In genomic region chr7:45867871-45868270, GRCm38 (mm10) we compare ENCODE assay signal across 11 mouse cellular contexts. TPM values are rescaled to one million over a fixed set of nuclear protein-coding genes. Genes with fewer than 3 reads are reported as not detected.
DNase-seq lines count a peak whose midpoint lies in the region; ATAC-seq lines count a peak whose summit lies in the region.
"Had no signal": no experiment of that assay in that cellular context is flagged by ENCODE, and none has a peak within 500 bp of the region (broad histone marks: within the 10 kb centered on the region; RNA-seq: fewer than 3 reads in every experiment).

No protein-coding gene starts in this region.

- no peak for DNase-seq in forebrain, embryonic 10.5 days (ENCODE audit: extremely low spot score, low spot score)
- no peak for DNase-seq in forebrain, embryonic 11.5 days (ENCODE audit: low spot score)
- no peak for DNase-seq in hindbrain, embryonic 14.5 days (ENCODE audit: low spot score)
- peak; percentile 53 for DNase-seq in midbrain, embryonic 14.5 days
- no peak for DNase-seq in kidney, postnatal 4 days
- no peak for DNase-seq in layer of hippocampus, postnatal 25 days (ENCODE audit: extremely low spot score in 1 of 2, low spot score in 1 of 2)
- DNase-seq in heart, postnatal 36 days = no peak
- DNase-seq: adrenal gland, adult 2 months; layer of hippocampus, postnatal 36 days; liver, embryonic 13.5 days had no signal

- peak overlapping the region; percentile 11; the same call in 1 of the 2 replicates for H3K4me3 ChIP-seq in forebrain, embryonic 10.5 days
- no peak overlapping the region for H3K4me3 ChIP-seq in forebrain, embryonic 11.5 days (ENCODE audit: low read depth, low read length)
- H3K4me3 ChIP-seq in embryonic facial prominence, embryonic 12.5 days = no peak overlapping the region
- H3K4me3 ChIP-seq in hindbrain, embryonic 14.5 days (replicated peaks; ENCODE audit: low read length) = peak overlapping the region; percentile 4
- H3K4me3 ChIP-seq in midbrain, embryonic 14.5 days (replicated peaks; ENCODE audit: low read depth, low read length) = no peak overlapping the region
- H3K4me3 ChIP-seq: liver, embryonic 13.5 days had no signal

- H3K9ac ChIP-seq in forebrain, embryonic 11.5 days (ENCODE audit: low read length) = no peak overlapping the region
- no peak overlapping the region for H3K9ac ChIP-seq in embryonic facial prominence, embryonic 12.5 days
- peak overlapping the region; percentile 83; the same call in 1 of the 2 replicates for H3K9ac ChIP-seq in hindbrain, embryonic 14.5 days
- H3K9ac ChIP-seq in midbrain, embryonic 14.5 days (replicated peaks; ENCODE audit: low read length) = peak overlapping the region; percentile 74; the same call in 1 of the 2 replicates
- H3K9ac ChIP-seq: liver, embryonic 13.5 days had no signal

- no peak overlapping the region for H3K4me2 ChIP-seq in forebrain, embryonic 11.5 days (ENCODE audit: low read depth, low read length, severe bottlenecking)
- peak overlapping the region; percentile 83; the same call in 1 of the 2 replicates for H3K4me2 ChIP-seq in embryonic facial prominence, embryonic 12.5 days (replicated peaks)
- H3K4me2 ChIP-seq in hindbrain, embryonic 14.5 days (replicated peaks) = peak overlapping the region; percentile 78
- H3K4me2 ChIP-seq in midbrain, embryonic 14.5 days (ENCODE audit: low read length) = peak overlapping the region; percentile 75
- H3K4me2 ChIP-seq: liver, embryonic 13.5 days had no signal

- ATAC-seq in forebrain, embryonic 11.5 days (replicated peaks; ENCODE audit: low FRiP score) = no peak
- no peak for ATAC-seq in embryonic facial prominence, embryonic 12.5 days (ENCODE audit: insufficient number of reproducible peaks, insufficient read depth, low FRiP score, low TSS enrichment)
- no peak for ATAC-seq in hindbrain, embryonic 14.5 days (ENCODE audit: low FRiP score)
- no peak for ATAC-seq in midbrain, embryonic 14.5 days (ENCODE audit: low FRiP score, low TSS enrichment)

- H3K36me3 ChIP-seq in forebrain, embryonic 10.5 days (replicated peaks) = no peaks in the 10 kb centered on the region
- no peaks in the 10 kb centered on the region for H3K36me3 ChIP-seq in forebrain, embryonic 11.5 days (ENCODE audit: control insufficient read depth, insufficient read depth, low read length)
- H3K36me3 ChIP-seq in embryonic facial prominence, embryonic 12.5 days = no peaks in the 10 kb centered on the region
- no peaks in the 10 kb centered on the region for H3K36me3 ChIP-seq in hindbrain, embryonic 14.5 days (replicated peaks; ENCODE audit: control insufficient read depth, insufficient read depth)
- H3K36me3 ChIP-seq in midbrain, embryonic 14.5 days (ENCODE audit: control insufficient read depth, insufficient read depth, low read length) = no peaks in the 10 kb centered on the region
- H3K36me3 ChIP-seq: liver, embryonic 13.5 days had no signal

- peaks cover 85% of the 10 kb centered on the region for H3K27me3 ChIP-seq in forebrain, embryonic 10.5 days (ENCODE audit: poor library complexity, severe bottlenecking)
- H3K27me3 ChIP-seq in forebrain, embryonic 11.5 days (ENCODE audit: control insufficient read depth, insufficient read depth, low read length) = peaks cover 48% of the 10 kb centered on the region
- H3K27me3 ChIP-seq in embryonic facial prominence, embryonic 12.5 days = peaks cover 56% of the 10 kb centered on the region
- H3K27me3 ChIP-seq in hindbrain, embryonic 14.5 days (ENCODE audit: control insufficient read depth, insufficient read depth, low read length) = peaks cover 10% of the 10 kb centered on the region; the same call in 1 of the 2 replicates
- no peaks in the 10 kb centered on the region for H3K27me3 ChIP-seq in midbrain, embryonic 14.5 days (ENCODE audit: control insufficient read depth, insufficient read depth, low read length)

- H3K27ac ChIP-seq in forebrain, embryonic 10.5 days = no peak overlapping the region
- no peak overlapping the region for H3K27ac ChIP-seq in forebrain, embryonic 11.5 days (ENCODE audit: low read depth, low read length)
- H3K27ac ChIP-seq in embryonic facial prominence, embryonic 12.5 days = no peak overlapping the region
- no peak overlapping the region for H3K27ac ChIP-seq in hindbrain, embryonic 14.5 days
- H3K27ac ChIP-seq in midbrain, embryonic 14.5 days (replicated peaks; ENCODE audit: low read depth, low read length) = no peak overlapping the region
- H3K27ac ChIP-seq: liver, embryonic 13.5 days had no signal

- 10% methylated on average over 2 of the region's 2 CpGs for WGBS in forebrain, embryonic 10.5 days
- WGBS in forebrain, embryonic 11.5 days = 13% methylated on average over 2 of the region's 2 CpGs
- WGBS in embryonic facial prominence, embryonic 12.5 days = 17% methylated on average over 2 of the region's 2 CpGs
- WGBS in hindbrain, embryonic 14.5 days = 7% methylated on average over 2 of the region's 2 CpGs
- WGBS in midbrain, embryonic 14.5 days = 0% methylated on average over 2 of the region's 2 CpGs

- no peaks in the 10 kb centered on the region for H3K9me3 ChIP-seq in forebrain, embryonic 10.5 days
- no peaks in the 10 kb centered on the region for H3K9me3 ChIP-seq in forebrain, embryonic 11.5 days (ENCODE audit: control insufficient read depth, low read length)
- no peaks in the 10 kb centered on the region for H3K9me3 ChIP-seq in embryonic facial prominence, embryonic 12.5 days
- H3K9me3 ChIP-seq in hindbrain, embryonic 14.5 days (ENCODE audit: control insufficient read depth, low read length) = no peaks in the 10 kb centered on the region
- no peaks in the 10 kb centered on the region for H3K9me3 ChIP-seq in midbrain, embryonic 14.5 days (ENCODE audit: control insufficient read depth, low read length)
- H3K9me3 ChIP-seq: liver, embryonic 13.5 days had no signal

- intact Hi-C loops in heart, postnatal 36 days (cut with DNase I) = loop anchor here (10.0 kb wide), 1 partner anchor 1057 kb away; no protein-coding TSS in a partner anchor

- peaks cover 55% of the 10 kb centered on the region for H3K4me1 ChIP-seq in forebrain, embryonic 10.5 days
- H3K4me1 ChIP-seq in forebrain, embryonic 11.5 days (replicated peaks; ENCODE audit: control insufficient read depth, insufficient read depth, low read length) = peaks cover 17% of the 10 kb centered on the region
- peaks cover 37% of the 10 kb centered on the region for H3K4me1 ChIP-seq in embryonic facial prominence, embryonic 12.5 days
- peaks cover 34% of the 10 kb centered on the region; the same call in 1 of the 2 replicates for H3K4me1 ChIP-seq in hindbrain, embryonic 14.5 days (replicated peaks; ENCODE audit: control insufficient read depth, insufficient read depth, low read length)
- H3K4me1 ChIP-seq in midbrain, embryonic 14.5 days (ENCODE audit: control insufficient read depth, insufficient read depth, low read length) = peaks cover 39% of the 10 kb centered on the region

RNA-seq across cellular contexts. Expression of gene Kdelr1, which starts 4.7 kb away (rescaled TPM):
- polyA plus RNA-seq in forebrain, embryonic 10.5 days (2016; fragmentation: Nextera tagmentation; extraction: Ambion mirVana) = 34.1 and 37.0 TPM in 2 replicates
- 68.3 and 69.4 TPM in 2 replicates for polyA plus RNA-seq in forebrain, embryonic 11.5 days (2014; fragmentation: Nextera tagmentation; extraction: Ambion mirVana)
- 53.6 and 66.3 TPM in 2 replicates for polyA plus RNA-seq in embryonic facial prominence, embryonic 12.5 days (2016; fragmentation: Nextera tagmentation; extraction: Ambion mirVana)
- polyA plus RNA-seq in hindbrain, embryonic 14.5 days (2014; fragmentation: Nextera tagmentation; extraction: Ambion mirVana) = 90.3 and 96.6 TPM in 2 replicates
- polyA plus RNA-seq in midbrain, embryonic 14.5 days (2014; fragmentation: Nextera tagmentation; extraction: Ambion mirVana) = 99.1 and 126 TPM in 2 replicates
- total RNA-seq in layer of hippocampus, postnatal 25 days (2021) = 10 to 100 TPM; 74.9 to 75.2 TPM
- total RNA-seq in heart, postnatal 36 days (2021) = 100 to 1,000 TPM; 118 TPM

RNA-seq across cellular contexts. Expression of gene Grin2d, which starts 10.3 kb away (rescaled TPM):
- polyA plus RNA-seq in forebrain, embryonic 10.5 days (2016; fragmentation: Nextera tagmentation; extraction: Ambion mirVana) = 0.09 TPM in 2 replicates
- 0.16 and 0.31 TPM in 2 replicates for polyA plus RNA-seq in forebrain, embryonic 11.5 days (2014; fragmentation: Nextera tagmentation; extraction: Ambion mirVana)
- polyA plus RNA-seq in embryonic facial prominence, embryonic 12.5 days (2016; fragmentation: Nextera tagmentation; extraction: Ambion mirVana) = 0.56 and 0.64 TPM in 2 replicates
- 4.3 and 4.4 TPM in 2 replicates for polyA plus RNA-seq in hindbrain, embryonic 14.5 days (2014; fragmentation: Nextera tagmentation; extraction: Ambion mirVana)
- polyA plus RNA-seq in midbrain, embryonic 14.5 days (2014; fragmentation: Nextera tagmentation; extraction: Ambion mirVana) = 2.3 and 4.4 TPM in 2 replicates
- total RNA-seq in layer of hippocampus, postnatal 25 days (2021) = 10 to 100 TPM; 11.2 to 12.7 TPM
- total RNA-seq in heart, postnatal 36 days (2021) = under 1 TPM; 0.38 to 0.44 TPM

RNA-seq across cellular contexts. Expression of gene Syngr4, which starts 28.6 kb away (rescaled TPM):
- polyA plus RNA-seq in forebrain, embryonic 10.5 days (2016; fragmentation: Nextera tagmentation; extraction: Ambion mirVana) = 1.3 and 1.9 TPM in 2 replicates
- polyA plus RNA-seq in forebrain, embryonic 11.5 days (2014; fragmentation: Nextera tagmentation; extraction: Ambion mirVana) = 1.1 and 2.1 TPM in 2 replicates
- polyA plus RNA-seq in embryonic facial prominence, embryonic 12.5 days (2016; fragmentation: Nextera tagmentation; extraction: Ambion mirVana) = 0.33 and 0.82 TPM in 2 replicates
- 0.39 and 0.40 TPM in 2 replicates for polyA plus RNA-seq in hindbrain, embryonic 14.5 days (2014; fragmentation: Nextera tagmentation; extraction: Ambion mirVana)
- polyA plus RNA-seq in midbrain, embryonic 14.5 days (2014; fragmentation: Nextera tagmentation; extraction: Ambion mirVana) = not detected in 2 replicates
- not detected for total RNA-seq in layer of hippocampus, postnatal 25 days (2021)
- not detected for total RNA-seq in heart, postnatal 36 days (2021)
- total RNA-seq: adrenal gland, adult 2 months; layer of hippocampus, postnatal 36 days had no signal

RNA-seq across cellular contexts. Expression of gene Tmem143, which starts 28.9 kb away (rescaled TPM):
- polyA plus RNA-seq in forebrain, embryonic 10.5 days (2016; fragmentation: Nextera tagmentation; extraction: Ambion mirVana) = 4.2 and 4.8 TPM in 2 replicates
- 2.6 and 3.2 TPM in 2 replicates for polyA plus RNA-seq in forebrain, embryonic 11.5 days (2014; fragmentation: Nextera tagmentation; extraction: Ambion mirVana)
- polyA plus RNA-seq in embryonic facial prominence, embryonic 12.5 days (2016; fragmentation: Nextera tagmentation; extraction: Ambion mirVana) = 5.7 and 6.5 TPM in 2 replicates
- 4.3 and 5.6 TPM in 2 replicates for polyA plus RNA-seq in hindbrain, embryonic 14.5 days (2014; fragmentation: Nextera tagmentation; extraction: Ambion mirVana)
- polyA plus RNA-seq in midbrain, embryonic 14.5 days (2014; fragmentation: Nextera tagmentation; extraction: Ambion mirVana) = 5.1 and 7.5 TPM in 2 replicates
- 10 to 100 TPM; 22.5 to 24.6 TPM for total RNA-seq in layer of hippocampus, postnatal 25 days (2021)
- total RNA-seq in heart, postnatal 36 days (2021) = 100 to 1,000 TPM; 115 to 120 TPM

RNA-seq across cellular contexts. Expression of gene Grwd1, which starts 37.1 kb away (rescaled TPM):
- 132 and 137 TPM in 2 replicates for polyA plus RNA-seq in forebrain, embryonic 10.5 days (2016; fragmentation: Nextera tagmentation; extraction: Ambion mirVana)
- 84.8 and 88.2 TPM in 2 replicates for polyA plus RNA-seq in forebrain, embryonic 11.5 days (2014; fragmentation: Nextera tagmentation; extraction: Ambion mirVana)
- 75.6 and 76.3 TPM in 2 replicates for polyA plus RNA-seq in embryonic facial prominence, embryonic 12.5 days (2016; fragmentation: Nextera tagmentation; extraction: Ambion mirVana)
- polyA plus RNA-seq in hindbrain, embryonic 14.5 days (2014; fragmentation: Nextera tagmentation; extraction: Ambion mirVana) = 37.6 and 42.6 TPM in 2 replicates
- 37.2 and 37.4 TPM in 2 replicates for polyA plus RNA-seq in midbrain, embryonic 14.5 days (2014; fragmentation: Nextera tagmentation; extraction: Ambion mirVana)
- total RNA-seq in layer of hippocampus, postnatal 25 days (2021) = 10 to 100 TPM; 20.0 to 20.8 TPM
- total RNA-seq in heart, postnatal 36 days (2021) = 10 to 100 TPM; 11.5 to 11.6 TPM

Comparison
In these comparisons a context has a peak if more than half of its experiments do, and no peak if none do; other contexts are left out.
1. H3K4me3 ChIP-seq: peak in forebrain, embryonic 10.5 days (single experiment) and hindbrain, embryonic 14.5 days (single experiment); none in forebrain, embryonic 11.5 days (single experiment), embryonic facial prominence, embryonic 12.5 days (single experiment) and midbrain, embryonic 14.5 days (single experiment).
2. H3K9ac ChIP-seq: peak in hindbrain, embryonic 14.5 days (single experiment) and midbrain, embryonic 14.5 days (single experiment); none in forebrain, embryonic 11.5 days (single experiment) and embryonic facial prominence, embryonic 12.5 days (single experiment).